Mouse (Mus musculus) left cerebral cortex, adult 11 months (tissue): ENCODE measurements around the gene Grm4.
"Not testable (repeated sequence)": the region's sequence is repeated elsewhere in the genome, so short reads cannot be mapped to it uniquely, and the experiment has no call there.

Experiments
- DNase-seq: peaks from one replicate; pipeline ENCODE4 v3.0.0; 2022; ENCODE audit warnings: low spot score

Gene Grm4

DNA sequence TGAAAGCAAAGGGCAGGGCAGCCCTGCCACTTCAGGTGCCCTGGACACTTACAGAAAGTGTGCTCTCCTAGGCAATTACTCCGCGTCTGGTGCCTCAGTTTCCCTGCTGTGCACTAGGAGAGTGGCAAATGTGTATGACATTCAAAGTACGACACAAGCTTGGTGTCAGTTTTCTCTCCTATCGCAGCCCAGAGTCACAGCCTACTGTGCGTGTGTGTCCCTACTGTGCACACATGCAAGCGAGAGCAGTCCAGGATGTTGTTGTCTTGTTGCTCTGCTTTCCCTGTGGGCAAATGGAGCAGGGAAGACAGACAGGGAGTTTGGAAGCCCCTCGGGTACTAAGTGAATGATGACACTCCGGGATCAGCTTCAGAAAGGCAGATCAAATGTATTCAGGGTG, 131.2 kb downstream of the Grm4 start:
- DNase-seq, result no peak

DNA sequence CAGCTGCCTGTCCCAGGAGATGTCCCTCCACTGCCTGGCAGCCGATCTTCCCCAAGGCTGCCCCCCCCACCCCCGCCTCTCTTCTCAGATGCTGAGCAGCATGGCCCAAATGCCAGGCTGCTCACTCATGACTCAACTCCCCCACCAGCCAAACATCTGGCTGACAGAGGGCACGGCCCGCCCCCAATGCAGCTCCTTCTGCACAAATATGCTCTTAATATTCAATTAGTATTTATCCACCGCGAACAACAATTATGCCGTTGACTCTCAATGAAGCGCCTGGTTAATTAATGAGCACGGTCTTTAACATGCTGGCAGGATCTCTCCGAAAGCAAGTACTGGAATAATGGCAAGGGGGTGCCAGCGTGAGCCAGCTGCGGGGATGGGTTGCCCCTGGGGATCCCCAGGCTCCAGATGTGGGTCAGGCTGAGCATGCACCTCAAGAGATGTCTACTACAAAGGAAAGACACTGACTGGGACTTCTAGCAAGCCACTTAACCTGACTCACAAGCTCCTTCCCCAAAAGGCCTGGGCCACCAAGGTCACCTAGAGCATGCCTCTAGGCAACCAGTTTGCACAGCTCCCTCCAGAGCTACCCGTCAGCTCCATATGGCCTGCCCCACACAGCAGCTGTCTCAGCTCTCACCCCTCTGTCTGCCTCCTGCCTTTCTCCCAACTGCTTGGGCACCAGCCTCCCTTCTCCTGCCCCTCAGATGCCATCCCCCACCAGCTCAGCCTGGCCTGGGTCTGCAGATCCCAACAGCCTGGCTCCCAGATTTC, 131.8 kb downstream of the Grm4 start:
- no peak for DNase-seq

DNA sequence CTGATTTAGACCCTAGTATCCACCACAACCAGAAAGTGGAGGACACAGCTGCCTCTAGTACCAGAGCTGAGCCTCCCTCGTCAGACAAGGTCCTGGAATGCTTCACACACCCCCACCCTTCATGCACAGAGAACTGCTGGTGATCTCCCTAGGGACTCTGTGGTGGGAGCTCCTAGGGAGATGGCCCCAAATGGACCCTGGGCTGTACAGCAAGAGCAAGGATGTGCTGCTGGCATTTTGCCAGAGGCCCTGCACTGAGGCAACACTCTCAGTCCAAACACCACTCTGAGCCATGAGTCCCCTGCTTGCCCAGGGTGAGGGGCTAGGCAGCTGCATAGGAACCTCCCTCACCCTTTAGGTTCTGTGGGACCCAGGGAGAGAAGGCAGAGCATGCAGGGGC, 134.8 kb downstream of the Grm4 start:
- no peak for DNase-seq

DNA sequence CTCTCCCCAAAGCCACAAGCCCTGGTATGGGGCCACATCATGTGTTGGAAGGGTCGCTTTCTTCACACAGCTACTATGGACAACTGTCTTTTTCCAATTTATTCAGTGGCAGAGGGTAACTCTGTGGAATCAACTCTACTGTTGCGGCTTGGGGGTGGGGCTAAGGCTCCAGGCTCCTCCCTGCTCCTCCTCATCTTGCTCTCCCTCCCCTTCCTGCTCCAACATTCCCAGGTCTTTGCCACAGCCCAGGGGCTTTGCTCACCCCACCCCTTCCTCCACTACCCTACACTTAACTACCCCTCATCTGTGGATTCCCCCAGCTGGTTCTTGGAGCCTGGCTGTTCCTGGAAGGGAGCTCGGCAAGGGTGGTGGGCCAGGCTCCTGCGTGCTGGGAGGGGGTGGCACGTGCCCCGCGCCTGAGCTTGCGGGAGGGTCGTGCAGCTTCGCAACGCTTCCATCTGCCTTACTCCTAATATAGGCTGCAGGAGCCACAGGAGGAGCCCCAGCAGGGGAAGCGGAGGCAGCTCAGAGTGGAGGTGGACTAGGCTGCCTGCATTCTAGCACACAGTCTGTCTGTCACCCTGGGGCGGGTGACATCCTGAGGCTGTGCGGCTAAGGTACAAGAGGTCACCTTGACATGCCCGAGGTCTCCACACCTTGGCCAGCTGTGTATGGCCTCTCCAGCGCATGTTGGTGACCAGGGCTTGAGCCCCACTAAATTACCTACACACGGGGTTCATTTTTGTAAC, 135.5 kb downstream of the Grm4 start:
- no peak for DNase-seq

DNA sequence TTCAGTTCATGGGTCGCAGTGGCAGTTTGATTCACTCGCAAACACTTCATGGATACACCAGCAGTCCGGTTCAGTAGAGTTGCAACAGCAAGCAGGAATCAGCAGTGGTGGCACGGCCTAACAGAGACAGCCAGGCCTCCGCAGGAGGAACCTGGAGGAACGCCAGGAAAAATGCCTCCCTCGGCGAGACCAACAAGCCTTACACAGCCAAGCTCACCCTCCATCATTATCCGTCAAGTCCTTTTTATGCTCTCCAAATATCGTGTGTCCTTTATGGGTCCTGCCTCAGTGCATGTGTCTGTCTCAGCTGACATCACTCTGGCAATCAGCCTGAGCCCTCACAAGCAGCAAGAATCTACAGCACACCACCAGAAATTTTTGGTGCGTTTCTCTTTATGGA, 138.3 kb downstream of the Grm4 start:
- no peak for DNase-seq

DNA sequence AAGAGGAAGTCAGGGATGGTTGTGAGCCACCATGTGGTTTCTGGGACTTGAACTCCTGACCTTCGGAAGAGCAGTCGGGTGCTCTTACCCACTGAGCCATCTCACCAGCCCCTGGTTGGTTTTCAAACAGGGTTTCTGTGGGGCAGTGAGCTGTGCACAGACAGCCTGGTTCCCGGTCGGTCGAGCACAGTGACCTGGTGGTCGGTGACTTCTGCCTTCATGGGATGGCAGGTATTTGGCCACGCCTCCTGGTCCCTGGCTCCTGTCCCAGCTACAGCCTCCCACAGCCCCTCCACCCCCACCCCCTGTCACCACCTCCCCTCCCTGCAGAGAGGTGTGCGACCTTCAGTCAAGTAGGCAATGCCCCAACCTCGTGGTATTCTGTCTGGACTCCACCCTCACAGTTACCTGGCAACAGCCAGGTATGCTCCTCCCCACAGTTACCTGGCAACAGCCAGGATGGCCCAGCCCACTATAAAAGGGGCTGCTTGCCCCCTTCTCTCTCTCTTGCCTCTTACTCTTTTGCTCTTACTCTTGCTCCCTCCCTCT, 140.2 kb downstream of the Grm4 start:
- DNase-seq, result not testable (repeated sequence)

DNA sequence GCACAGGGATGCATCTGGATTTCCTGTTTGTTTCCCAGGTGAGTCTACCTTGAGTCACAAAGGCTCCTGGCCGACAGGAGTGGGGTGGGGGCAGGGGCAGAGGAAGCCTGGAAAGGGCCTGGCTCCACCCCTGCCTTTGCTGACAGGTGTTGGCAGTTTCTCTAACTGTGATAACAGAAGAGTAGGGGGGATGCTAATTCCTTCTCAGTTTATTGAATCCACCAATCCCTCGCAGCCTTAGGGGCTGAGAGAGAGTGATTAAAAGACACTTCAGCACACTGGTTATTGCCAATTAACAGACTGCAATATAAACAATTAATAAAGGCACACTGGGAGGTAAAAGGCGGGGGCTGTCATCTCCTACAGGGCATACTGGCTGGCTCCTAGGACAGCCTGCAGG, 142.2 kb downstream of the Grm4 start:
- DNase-seq, result no peak

DNA sequence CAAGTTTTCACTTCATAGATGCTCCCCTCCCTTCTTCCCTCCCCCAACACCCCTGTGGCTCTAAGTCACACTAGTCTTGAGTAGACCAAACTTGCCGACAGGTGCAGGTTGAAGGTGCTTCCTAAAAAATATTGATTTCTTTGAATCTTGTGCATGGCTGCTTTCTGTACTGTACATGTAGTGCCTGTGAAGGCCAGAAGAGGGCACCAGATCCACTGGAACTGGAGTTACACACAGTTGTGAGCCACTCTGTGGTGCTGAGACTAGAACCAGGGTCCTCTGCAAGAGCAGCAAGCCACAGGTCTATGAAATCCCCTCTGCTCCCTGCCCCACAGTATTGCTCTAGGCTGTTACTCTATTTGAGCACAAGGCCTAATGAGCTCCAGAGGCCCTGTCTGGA, 144.1 kb downstream of the Grm4 start:
- no peak for DNase-seq

DNA sequence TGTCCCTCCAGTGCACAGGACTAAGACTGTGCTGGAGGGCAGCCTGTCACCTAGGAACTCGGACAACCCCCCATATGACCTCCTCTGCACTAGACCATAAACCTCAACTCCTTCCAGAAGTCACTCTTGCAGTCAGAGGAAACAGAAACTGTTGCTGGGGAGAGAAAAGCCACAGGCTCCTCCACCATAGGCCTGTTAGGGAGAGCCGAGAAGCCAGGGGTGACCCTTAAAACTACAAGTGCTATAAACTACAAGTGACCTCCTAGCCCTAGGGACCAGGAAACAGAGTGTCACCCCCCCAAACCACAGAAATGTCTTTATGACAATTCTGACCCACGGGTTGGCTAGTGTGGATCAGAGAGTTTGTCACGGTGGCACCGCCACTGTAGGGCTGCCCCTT, 145.7 kb downstream of the Grm4 start:
- no peak for DNase-seq
